Mouse (Mus musculus) embryonic facial prominence, embryonic 11.5 days (tissue): Measurements from ENCODE around the gene Slc35f5. TPM values are rescaled to one million over a fixed set of nuclear protein-coding genes. Genes with fewer than 3 reads are reported as not detected.
"Not testable (repeated sequence)": the region's sequence is repeated elsewhere in the genome, so short reads cannot be mapped to it uniquely, and the experiment has no call there.

Experiments used
- ATAC-seq: fragments of 200-750 bp; cut with Nextera tagmentation; replicated peaks from 2 replicates; pipeline ENCODE4 v1.8.0; 2017; ENCODE audit warnings: low read depth; ENCODE audit not compliant: insufficient number of reproducible peaks, low FRiP score, low TSS enrichment
- DNase-seq: peaks from one replicate; pipeline ENCODE4 v3.0.0-alpha.2; 2015; ENCODE audit warnings: low spot score
- H3K27ac ChIP-seq: fragments of 300-500 bp; sonication (generic); replicated peaks from 2 replicates; pipeline ENCODE4 v1.5.1; 2014; ENCODE audit warnings: mild to moderate bottlenecking, low read depth, low read length, control low read depth
- H3K27me3 ChIP-seq: fragments of 300-500 bp; sonication (generic); 2 replicates; pipeline ENCODE4 v1.6.1; 2014; ENCODE audit warnings: mild to moderate bottlenecking, low read length, moderate library complexity, mixed read lengths; ENCODE audit not compliant: control insufficient read depth, insufficient read depth
- H3K36me3 ChIP-seq: fragments of 300-500 bp; sonication (generic); replicated peaks from 2 replicates; pipeline ENCODE4 v1.6.1; 2014; ENCODE audit warnings: low read depth, mild to moderate bottlenecking, low read length, moderate library complexity, mixed read lengths; ENCODE audit not compliant: control insufficient read depth, insufficient read depth
- H3K4me1 ChIP-seq: fragments of 300-500 bp; sonication (generic); 2 replicates; pipeline ENCODE4 v1.6.1; 2014; ENCODE audit warnings: low read length, mixed read lengths; ENCODE audit not compliant: control insufficient read depth, insufficient read depth
- H3K4me2 ChIP-seq: fragments of 300-500 bp; sonication (generic); 2 replicates; pipeline ENCODE4 v1.6.1; 2014; ENCODE audit warnings: low read depth, mild to moderate bottlenecking, control low read depth, low read length, moderate library complexity
- H3K4me3 ChIP-seq: fragments of 300-500 bp; sonication (generic); 2 replicates; pipeline ENCODE4 v1.5.1; 2014; ENCODE audit warnings: low read depth, low read length, control low read depth
- H3K9ac ChIP-seq: fragments of 300-500 bp; sonication (generic); replicated peaks from 2 replicates; pipeline ENCODE4 v1.6.1; 2014; ENCODE audit warnings: mild to moderate bottlenecking, control low read depth, low read length
- H3K9me3 ChIP-seq: fragments of 300-500 bp; sonication (generic); replicated peaks from 2 replicates; pipeline ENCODE4 v1.6.1; 2016; ENCODE audit warnings: mild to moderate bottlenecking, low read length, inconsistent platforms, mixed read lengths; ENCODE audit not compliant: control insufficient read depth
- WGBS: fragments of 180-500 bp; shearing (Covaris S2); extraction: QIAGEN DNeasy Blood & Tissue Kit; methylation state at CpG from one replicate; pipeline ENCODE4 v1.1.7; 2014; 5-methylcytosine and 5-hydroxymethylcytosine counted together
- polyA plus RNA-seq: library from polyadenylated mRNA; unstranded; fragments of >200 nt; fragmentation: Nextera tagmentation; extraction: Ambion mirVana; gene quantifications from 2 replicates; pipeline ENCODE4 v1.2.1, GENCODE M21; 2014

Gene Slc35f5
- polyA plus RNA-seq, 1 experiment from 2014 or later: 32.1 TPM

- WGBS: 71% methylated on average over 10 of the region's 10 CpGs
- H3K27ac ChIP-seq, H3K4me3 ChIP-seq, H3K4me1 ChIP-seq, H3K27me3 ChIP-seq, H3K9me3 ChIP-seq, H3K4me2 ChIP-seq, H3K36me3 ChIP-seq, DNase-seq, H3K9ac ChIP-seq, ATAC-seq: not testable (repeated sequence)
Measured at GRCm38 (mm10) chr1:125533180-125533912, 27.0 kb upstream of the Slc35f5 start.

DNA sequence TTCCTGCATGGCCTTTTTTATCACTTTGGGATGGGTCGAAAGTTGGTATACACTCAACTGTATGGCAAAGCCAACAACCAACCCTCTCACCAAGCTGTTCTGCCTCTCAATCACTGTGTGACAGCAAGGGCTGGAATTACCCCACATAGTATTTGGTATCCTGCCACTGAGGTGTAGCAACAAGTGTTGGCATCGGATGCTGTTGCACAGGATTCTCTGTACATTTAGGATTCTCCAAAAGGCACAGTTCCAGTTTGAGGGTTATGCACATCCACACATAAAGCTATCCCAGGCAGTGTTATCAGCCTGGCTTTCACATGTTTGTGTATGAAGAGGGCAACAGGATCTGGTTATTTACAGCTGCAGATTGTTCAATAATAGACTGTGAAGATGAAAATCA, 23.3 kb upstream of the Slc35f5 start:
- Histone ChIP-seq H3K4me1 (no peaks in the 10 kb centered on the region), H3K9me3 (no peaks in the 10 kb centered on the region), H3K36me3 (no peaks in the 10 kb centered on the region), H3K4me2 (no peak overlapping the region), H3K27me3 (no peaks in the 10 kb centered on the region), H3K9ac (no peak overlapping the region), H3K4me3 (no peak overlapping the region), H3K27ac (no peak overlapping the region)
- WGBS: 87% methylated on average over 2 of the region's 2 CpGs
- no peak for DNase-seq
- ATAC-seq: no peak

DNA sequence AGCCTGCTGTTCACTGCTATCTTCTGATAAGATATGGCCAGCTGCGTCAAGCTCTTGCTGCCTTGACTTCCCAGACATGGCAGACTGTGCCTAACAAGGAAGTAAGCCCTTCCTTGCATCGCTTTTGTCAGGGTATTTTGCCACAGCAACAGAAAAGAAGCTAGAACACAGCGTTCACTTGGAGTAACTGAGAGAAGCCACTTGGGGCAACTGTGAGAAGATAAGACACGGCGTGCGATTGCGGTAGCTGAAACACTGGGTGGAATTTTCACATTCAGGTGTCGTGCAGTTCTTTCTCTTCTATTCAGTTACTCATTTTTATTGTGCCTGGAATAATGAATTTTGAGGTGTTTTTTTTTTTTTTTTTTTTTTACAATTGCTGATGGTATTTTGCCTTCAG, 22.6 kb upstream of the Slc35f5 start:
- H3K4me1 ChIP-seq: no peaks in the 10 kb centered on the region
- no peak for ATAC-seq
- no peak for DNase-seq
- no peak overlapping the region for H3K9ac ChIP-seq
- no peaks in the 10 kb centered on the region for H3K36me3 ChIP-seq
- H3K4me3 ChIP-seq: no peak overlapping the region
- WGBS: 90% methylated on average over 8 of the region's 8 CpGs
- no peak overlapping the region for H3K27ac ChIP-seq
- H3K9me3 ChIP-seq: no peaks in the 10 kb centered on the region
- H3K27me3 ChIP-seq: no peaks in the 10 kb centered on the region
- no peak overlapping the region for H3K4me2 ChIP-seq

GRCm38 (mm10) chr1:125539312-125539711, 21.1 kb upstream of the Slc35f5 start:
- DNase-seq: no peak
- Histone ChIP-seq H3K27me3 (no peaks in the 10 kb centered on the region), H3K36me3 (no peaks in the 10 kb centered on the region), H3K9me3 (no peaks in the 10 kb centered on the region), H3K9ac (no peak overlapping the region), H3K4me2 (no peak overlapping the region), H3K4me3 (no peak overlapping the region), H3K27ac (no peak overlapping the region), H3K4me1 (no peaks in the 10 kb centered on the region)
- WGBS: 61% methylated on average over 2 of the region's 2 CpGs
- no peak for ATAC-seq

GRCm38 (mm10) chr1:125542008-125542999, 18.1 kb upstream of the Slc35f5 start:
- Histone ChIP-seq H3K27me3 (no peaks in the 10 kb centered on the region), H3K9me3 (no peaks in the 10 kb centered on the region), H3K4me2 (no peak overlapping the region), H3K27ac (no peak overlapping the region), H3K4me1 (no peaks in the 10 kb centered on the region), H3K4me3 (no peak overlapping the region), H3K9ac (no peak overlapping the region), H3K36me3 (no peaks in the 10 kb centered on the region)
- 85% methylated on average over 7 of the region's 7 CpGs for WGBS
- DNase-seq (no peak), ATAC-seq (no peak)

DNA sequence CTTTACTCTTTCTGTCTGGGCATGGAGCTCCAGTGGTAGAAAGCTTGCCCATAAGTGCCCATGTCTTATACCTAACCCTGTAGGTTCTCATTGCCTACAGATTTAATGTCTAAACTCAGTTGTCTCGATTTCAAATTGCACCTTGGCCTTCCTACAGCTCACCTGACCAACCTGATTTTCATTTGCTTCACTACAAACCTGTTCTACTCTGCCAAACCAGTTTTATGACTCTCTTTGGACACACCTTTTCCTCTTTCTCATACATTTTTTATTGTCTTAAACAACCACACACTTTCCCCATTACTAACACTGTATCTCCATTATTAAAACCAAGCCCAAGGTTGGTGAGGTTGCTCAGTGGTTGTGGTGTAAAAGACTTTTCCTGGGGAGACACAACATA, 10.5 kb upstream of the Slc35f5 start:
- no peak for DNase-seq
- Histone ChIP-seq H3K9ac (no peak overlapping the region), H3K9me3 (no peaks in the 10 kb centered on the region), H3K27me3 (no peaks in the 10 kb centered on the region), H3K4me3 (no peak overlapping the region), H3K4me1 (no peaks in the 10 kb centered on the region), H3K36me3 (no peaks in the 10 kb centered on the region), H3K4me2 (no peak overlapping the region), H3K27ac (no peak overlapping the region)
- ATAC-seq: no peak
- WGBS: 50% methylated on average over 1 of the region's 1 CpGs

- Histone ChIP-seq H3K4me2 (no peak overlapping the region), H3K27me3 (no peaks in the 10 kb centered on the region), H3K4me1 (no peaks in the 10 kb centered on the region), H3K9ac (no peak overlapping the region), H3K36me3 (no peaks in the 10 kb centered on the region), H3K27ac (no peak overlapping the region), H3K9me3 (no peaks in the 10 kb centered on the region), H3K4me3 (no peak overlapping the region)
- ATAC-seq (no peak), DNase-seq (no peak)
- WGBS: 77% methylated on average over 1 of the region's 1 CpGs
Measured at GRCm38 (mm10) chr1:125550359-125550758, 10.0 kb upstream of the Slc35f5 start.

DNA sequence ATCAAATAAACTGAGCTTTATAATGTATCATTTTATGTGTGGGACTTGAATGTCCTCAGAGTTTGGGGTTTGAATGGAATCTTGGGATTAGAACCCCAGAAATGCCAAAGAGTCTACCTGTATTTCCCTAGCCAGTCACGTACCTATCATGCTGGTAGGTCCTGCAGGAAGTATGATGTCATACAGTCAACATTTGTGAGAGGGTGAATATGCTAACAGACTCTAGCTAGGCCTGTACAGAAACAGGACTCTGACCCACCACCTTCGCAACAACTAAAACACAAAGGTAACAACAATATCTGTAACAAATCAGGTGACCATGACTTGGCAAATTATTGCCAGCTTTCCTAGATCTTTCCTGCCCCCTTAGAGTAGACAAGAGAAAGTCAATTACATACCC, 8.8 kb upstream of the Slc35f5 start:
- H3K9ac ChIP-seq: no peak overlapping the region
- H3K4me1 ChIP-seq: no peaks in the 10 kb centered on the region
- ATAC-seq (no peak), DNase-seq (no peak)
- no peak overlapping the region for H3K27ac ChIP-seq
- H3K4me2 ChIP-seq: no peak overlapping the region
- no peaks in the 10 kb centered on the region for H3K27me3 ChIP-seq
- WGBS: 74% methylated on average over 2 of the region's 2 CpGs
- H3K9me3 ChIP-seq: no peaks in the 10 kb centered on the region
- H3K4me3 ChIP-seq: no peak overlapping the region
- H3K36me3 ChIP-seq: no peaks in the 10 kb centered on the region
